Mouse (Mus musculus): ENCODE results near the gene Atrnl1.

Gene Atrnl1

GRCm38 (mm10) chr19:57599126-57599525 is 11.7 kb upstream of the Atrnl1 start:
- no peaks in the 10 kb centered on the region for H3K27me3 ChIP-seq (ENCODE audit: control insufficient read depth, insufficient read depth, low read length, poor library complexity, severe bottlenecking)
- no peaks in the 10 kb centered on the region for H3K36me3 ChIP-seq (ENCODE audit: control insufficient read depth, insufficient read depth, low read length, poor library complexity, severe bottlenecking)
- no peak for DNase-seq (ENCODE audit: low read depth, low spot score)

- Histone ChIP-seq H3K27me3 (ENCODE audit: control insufficient read depth, insufficient read depth, low read length, poor library complexity, severe bottlenecking) (no peaks in the 10 kb centered on the region), H3K36me3 (ENCODE audit: control insufficient read depth, insufficient read depth, low read length, poor library complexity, severe bottlenecking) (no peaks in the 10 kb centered on the region)
- no peak for DNase-seq (ENCODE audit: low read depth, low spot score)
These were observed 10.5 kb upstream of the Atrnl1 start for GRCm38 (mm10) chr19:57600233-57600929.

- no peak for DNase-seq (ENCODE audit: low read depth, low spot score)
- no peaks in the 10 kb centered on the region for H3K36me3 ChIP-seq (ENCODE audit: control insufficient read depth, insufficient read depth, low read length, poor library complexity, severe bottlenecking)
- H3K27me3 ChIP-seq (ENCODE audit: control insufficient read depth, insufficient read depth, low read length, poor library complexity, severe bottlenecking), result no peaks in the 10 kb centered on the region
These were observed 9.9 kb upstream of the Atrnl1 start for GRCm38 (mm10) chr19:57600930-57601328.

- Histone ChIP-seq H3K27me3 (ENCODE audit: control insufficient read depth, insufficient read depth, low read length, poor library complexity, severe bottlenecking) (no peaks in the 10 kb centered on the region), H3K36me3 (ENCODE audit: control insufficient read depth, insufficient read depth, low read length, poor library complexity, severe bottlenecking) (no peaks in the 10 kb centered on the region)
- no peak for DNase-seq (ENCODE audit: low read depth, low spot score)
These were observed 7.2 kb upstream of the Atrnl1 start for GRCm38 (mm10) chr19:57603593-57603992.

- H3K36me3 ChIP-seq (ENCODE audit: control insufficient read depth, insufficient read depth, low read length, poor library complexity, severe bottlenecking), result no peaks in the 10 kb centered on the region
- no peak for DNase-seq (ENCODE audit: low read depth, low spot score)
These were observed 4.9 kb upstream of the Atrnl1 start for GRCm38 (mm10) chr19:57605941-57606340.

GRCm38 (mm10) chr19:57606351-57606750 is 4.5 kb upstream of the Atrnl1 start:
- Histone ChIP-seq H3K27me3 (ENCODE audit: control insufficient read depth, insufficient read depth, low read length, poor library complexity, severe bottlenecking) (no peaks in the 10 kb centered on the region), H3K36me3 (ENCODE audit: control insufficient read depth, insufficient read depth, low read length, poor library complexity, severe bottlenecking) (no peaks in the 10 kb centered on the region)
- no peak for DNase-seq (ENCODE audit: low read depth, low spot score)

More at GRCm38 (mm10) chr19:57605941-57606340, 4.9 kb upstream of the Atrnl1 start:
- H3K27me3 ChIP-seq (ENCODE audit: control insufficient read depth, insufficient read depth, low read length, poor library complexity, severe bottlenecking), result no peaks in the 10 kb centered on the region

- H3K27me3 ChIP-seq (ENCODE audit: control insufficient read depth, insufficient read depth, low read length, poor library complexity, severe bottlenecking), result no peaks in the 10 kb centered on the region
- no peaks in the 10 kb centered on the region for H3K36me3 ChIP-seq (ENCODE audit: control insufficient read depth, insufficient read depth, low read length, poor library complexity, severe bottlenecking)
- no peak for DNase-seq (ENCODE audit: low read depth, low spot score)
These were observed 1.3 kb upstream of the Atrnl1 start for GRCm38 (mm10) chr19:57609361-57610057.

- no peaks in the 10 kb centered on the region for H3K27me3 ChIP-seq (ENCODE audit: control insufficient read depth, insufficient read depth, low read length, poor library complexity, severe bottlenecking)
- no peak for DNase-seq (ENCODE audit: low read depth, low spot score)
These were observed 767 bp upstream of the Atrnl1 start for GRCm38 (mm10) chr19:57610058-57610475.

GRCm38 (mm10) chr19:57611291-57612178 is 701 bp downstream of the Atrnl1 start:
- Histone ChIP-seq H3K36me3 (ENCODE audit: control insufficient read depth, insufficient read depth, low read length, poor library complexity, severe bottlenecking) (no peaks in the 10 kb centered on the region), H3K27me3 (ENCODE audit: control insufficient read depth, insufficient read depth, low read length, poor library complexity, severe bottlenecking) (no peaks in the 10 kb centered on the region)
- peak; percentile 63 for DNase-seq (ENCODE audit: low read depth, low spot score)

More at GRCm38 (mm10) chr19:57610058-57610475, 767 bp upstream of the Atrnl1 start:
- no peaks in the 10 kb centered on the region for H3K36me3 ChIP-seq (ENCODE audit: control insufficient read depth, insufficient read depth, low read length, poor library complexity, severe bottlenecking)

GRCm38 (mm10) chr19:57612179-57612472 is 1.3 kb downstream of the Atrnl1 start:
- DNase-seq (ENCODE audit: low read depth, low spot score), result no peak
- Histone ChIP-seq H3K27me3 (ENCODE audit: control insufficient read depth, insufficient read depth, low read length, poor library complexity, severe bottlenecking) (no peaks in the 10 kb centered on the region), H3K36me3 (ENCODE audit: control insufficient read depth, insufficient read depth, low read length, poor library complexity, severe bottlenecking) (no peaks in the 10 kb centered on the region)

- no peak for DNase-seq (ENCODE audit: low read depth, low spot score)
- H3K27me3 ChIP-seq (ENCODE audit: control insufficient read depth, insufficient read depth, low read length, poor library complexity, severe bottlenecking), result no peaks in the 10 kb centered on the region
- no peaks in the 10 kb centered on the region for H3K36me3 ChIP-seq (ENCODE audit: control insufficient read depth, insufficient read depth, low read length, poor library complexity, severe bottlenecking)
These were observed 5.3 kb downstream of the Atrnl1 start for GRCm38 (mm10) chr19:57615972-57616621.

GRCm38 (mm10) chr19:57619088-57619487 is 8.3 kb downstream of the Atrnl1 start:
- no peaks in the 10 kb centered on the region for H3K36me3 ChIP-seq (ENCODE audit: control insufficient read depth, insufficient read depth, low read length, poor library complexity, severe bottlenecking)
- no peaks in the 10 kb centered on the region for H3K27me3 ChIP-seq (ENCODE audit: control insufficient read depth, insufficient read depth, low read length, poor library complexity, severe bottlenecking)
- DNase-seq (ENCODE audit: low read depth, low spot score), result no peak

- H3K27me3 ChIP-seq (ENCODE audit: control insufficient read depth, insufficient read depth, low read length, poor library complexity, severe bottlenecking), result no peaks in the 10 kb centered on the region
- DNase-seq (ENCODE audit: low read depth, low spot score), result peak; percentile 26
- no peaks in the 10 kb centered on the region for H3K36me3 ChIP-seq (ENCODE audit: control insufficient read depth, insufficient read depth, low read length, poor library complexity, severe bottlenecking)
These were observed 11.0 kb downstream of the Atrnl1 start for GRCm38 (mm10) chr19:57621814-57622213.

GRCm38 (mm10) chr19:57625738-57626137 is 14.9 kb downstream of the Atrnl1 start:
- Histone ChIP-seq H3K27me3 (ENCODE audit: control insufficient read depth, insufficient read depth, low read length, poor library complexity, severe bottlenecking) (no peaks in the 10 kb centered on the region), H3K36me3 (ENCODE audit: control insufficient read depth, insufficient read depth, low read length, poor library complexity, severe bottlenecking) (no peaks in the 10 kb centered on the region)
- no peak for DNase-seq (ENCODE audit: low read depth, low spot score)
